Mouse (Mus musculus) bone marrow, adult 2 months (tissue): ENCODE results near the gene Nt5c1b.

Source experiments
- CTCF ChIP-seq: fragments of 200-500 bp; IDR thresholded peaks from 2 replicates; pipeline ENCODE4 v1.5.1; 2011; ENCODE audit warnings: low read length, control low read depth; ENCODE audit not compliant: control insufficient read depth, insufficient read depth
- POLR2A ChIP-seq: fragments of 200-500 bp; IDR thresholded peaks from 2 replicates; pipeline ENCODE4 v1.6.1; 2011; ENCODE audit warnings: low read depth, mild to moderate bottlenecking, control low read depth, low read length, borderline replicate concordance; ENCODE audit not compliant: control insufficient read depth

- TF ChIP-seq POLR2A (no peak), CTCF (no peak)
Measured at GRCm38 (mm10) chr12:10425982-10426863, 56.5 kb downstream of the Nt5c1b start.
